Mouse (Mus musculus) right cerebral cortex, postnatal 36 days (tissue): ENCODE measurements around the gene Sept1.
"Not testable (repeated sequence)": the region's sequence is repeated elsewhere in the genome, so short reads cannot be mapped to it uniquely, and the experiment has no call there.

Source experiments
- DNase-seq, 2 experiments: peaks; one replicate each; pipeline ENCODE4 v3.0.0; 2022; ENCODE audit warnings: low spot score in 2 of 2, mixed read lengths in 1 of 2

Sept1 gene

DNA sequence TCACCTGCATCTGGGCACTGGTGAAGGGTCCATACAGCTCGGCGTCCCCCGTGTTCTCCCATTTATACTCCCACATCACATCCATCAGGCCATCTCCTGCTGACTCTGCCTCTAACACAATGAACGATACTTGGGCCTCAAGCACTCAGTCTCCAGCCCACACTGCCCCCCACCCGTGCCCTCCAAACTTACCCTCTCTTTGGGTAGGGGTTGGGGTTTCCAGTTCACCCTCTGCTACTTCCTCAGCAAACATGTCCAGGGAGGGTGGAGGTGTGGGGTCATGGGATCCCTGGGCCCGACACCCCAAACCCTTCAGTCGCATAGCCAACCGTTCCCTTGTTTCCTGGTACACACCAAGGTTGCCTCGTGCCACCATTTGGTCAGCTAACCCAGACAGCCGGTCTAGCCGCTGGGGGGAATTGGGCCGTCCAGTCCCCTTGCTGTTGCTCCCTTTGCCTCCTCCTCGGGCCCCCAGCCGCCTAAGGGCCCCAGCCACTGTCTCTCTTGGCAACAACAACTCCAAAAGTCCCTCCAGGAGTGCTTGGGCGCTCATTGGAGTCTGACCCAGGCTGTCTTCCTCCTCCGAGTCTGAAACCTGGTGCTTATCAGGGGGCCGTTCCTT, 38.8 kb downstream of the Sept1 start:
- no peak for DNase-seq

DNA sequence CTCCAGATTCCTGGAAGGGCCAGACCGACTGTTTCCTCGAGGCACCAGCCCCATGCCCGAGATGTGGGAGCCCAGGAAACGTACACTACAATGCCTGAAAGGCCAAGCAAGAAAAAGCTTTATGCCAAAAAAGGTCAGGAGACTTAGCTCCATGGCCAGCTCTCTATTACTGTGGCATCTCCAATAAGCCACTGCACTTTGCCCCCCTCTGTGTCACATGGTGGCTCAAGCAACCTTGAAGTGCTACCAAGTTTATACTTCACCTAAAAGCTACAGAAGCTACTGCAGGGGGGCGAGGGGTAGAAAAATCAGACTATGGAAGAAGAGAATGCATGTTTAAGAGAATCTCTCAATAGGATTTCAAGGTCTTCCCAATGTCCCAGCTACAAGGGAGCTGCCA, 39.9 kb downstream of the Sept1 start:
- no peak for DNase-seq

DNA sequence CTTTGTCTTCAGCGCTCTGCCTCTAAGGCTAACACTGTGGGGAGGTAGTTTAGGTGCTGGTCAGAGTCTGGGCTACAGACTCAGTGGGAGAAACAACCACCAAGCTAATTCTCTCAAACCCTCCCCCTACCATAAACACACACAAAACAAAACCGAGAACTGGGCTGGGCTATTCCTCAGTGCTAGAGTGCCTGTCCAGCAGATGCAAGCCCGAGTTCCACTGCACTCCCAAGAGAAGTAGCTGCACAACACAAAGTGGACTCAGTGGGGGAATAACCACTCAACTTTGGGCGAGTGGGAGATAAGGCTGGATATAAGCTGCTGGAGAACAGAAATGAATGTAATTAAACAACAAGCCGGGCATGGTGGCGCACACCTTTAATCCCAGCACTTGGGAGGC, 42.3 kb downstream of the Sept1 start:
- no peak for DNase-seq

DNA sequence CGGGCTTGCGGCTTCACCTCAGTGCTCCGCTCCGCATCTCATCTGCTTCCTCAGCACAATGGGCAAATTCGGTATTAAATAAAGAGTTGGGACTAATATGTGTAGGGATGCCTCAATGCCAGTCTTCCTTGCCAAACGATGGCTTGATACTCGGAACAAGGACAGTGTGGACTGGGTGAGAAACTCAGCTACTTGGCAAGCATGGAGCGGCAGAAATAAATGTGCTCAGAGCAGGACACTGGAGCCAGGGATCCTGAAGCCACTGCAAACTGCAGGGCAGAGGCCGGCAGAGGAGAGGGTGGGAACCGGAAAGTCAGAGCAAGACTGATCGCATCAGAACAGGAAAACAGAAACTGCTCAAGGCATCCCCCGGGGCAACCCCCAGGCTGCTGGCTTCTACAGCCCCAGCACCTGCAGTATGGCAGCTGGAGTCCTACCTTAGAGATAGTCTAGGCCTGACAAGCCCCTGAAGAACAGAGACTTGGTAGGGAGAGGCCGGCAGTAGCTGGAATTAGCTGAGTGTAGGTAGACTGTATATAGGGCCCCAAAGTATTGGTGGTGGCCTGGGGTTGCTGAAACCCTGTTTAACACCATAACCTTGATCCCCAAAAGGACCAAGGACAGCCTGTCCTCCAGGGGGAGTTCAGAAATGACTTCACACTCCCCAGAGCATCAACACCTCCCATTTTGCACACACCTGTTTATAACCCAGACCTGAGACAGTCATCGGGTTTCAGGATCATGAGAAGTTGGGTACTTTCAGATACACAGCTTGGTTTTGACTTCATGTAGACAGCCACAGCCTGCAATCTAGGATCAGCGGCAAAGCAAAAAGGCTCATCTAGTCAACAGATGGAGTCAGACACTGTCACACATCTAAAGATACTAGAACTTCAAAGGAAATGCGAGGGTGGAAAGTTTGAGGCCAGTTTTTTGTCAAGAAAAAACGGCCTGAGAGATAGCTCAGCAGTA, 44.3 kb downstream of the Sept1 start:
- no peak for DNase-seq

DNA sequence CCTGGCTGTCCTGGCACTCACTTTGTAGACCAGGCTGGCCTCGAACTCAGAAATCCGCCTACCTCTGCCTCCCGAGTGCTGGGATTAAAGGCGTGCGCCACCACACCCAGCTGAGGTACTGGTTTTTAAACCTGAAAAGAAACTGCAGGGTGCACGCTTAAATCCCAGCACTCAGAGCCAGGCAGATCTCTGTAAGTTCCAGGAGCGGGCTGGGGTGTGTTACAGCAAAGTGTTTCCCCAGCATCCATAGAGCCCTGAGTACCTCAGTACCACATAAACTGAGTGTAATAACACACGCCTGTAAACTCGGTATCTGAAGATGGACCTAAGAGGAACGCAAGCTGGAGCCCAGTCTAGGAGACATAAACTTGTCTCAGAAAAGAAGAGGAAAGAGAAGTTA, 45.6 kb downstream of the Sept1 start:
- DNase-seq, result no peak

DNA sequence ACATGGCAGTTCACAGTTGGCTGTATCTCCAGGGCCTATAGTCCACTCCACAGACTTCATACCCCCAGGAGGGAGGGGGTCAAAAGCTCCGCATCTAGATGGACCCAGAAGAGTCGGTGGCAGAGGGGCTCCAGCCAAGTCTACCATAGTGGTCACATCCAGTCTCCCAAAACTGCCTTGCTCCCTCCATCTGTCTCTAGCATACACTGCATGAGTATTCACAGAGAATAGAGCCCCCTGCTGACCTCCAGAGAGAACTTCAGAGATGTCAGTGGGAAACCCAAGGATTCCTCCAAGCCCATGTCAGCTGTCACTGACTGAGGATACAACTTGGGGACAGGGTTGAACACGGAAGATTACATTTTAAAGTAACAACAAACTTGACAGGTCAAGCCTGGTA, 47.3 kb downstream of the Sept1 start:
- no peak for DNase-seq

DNA sequence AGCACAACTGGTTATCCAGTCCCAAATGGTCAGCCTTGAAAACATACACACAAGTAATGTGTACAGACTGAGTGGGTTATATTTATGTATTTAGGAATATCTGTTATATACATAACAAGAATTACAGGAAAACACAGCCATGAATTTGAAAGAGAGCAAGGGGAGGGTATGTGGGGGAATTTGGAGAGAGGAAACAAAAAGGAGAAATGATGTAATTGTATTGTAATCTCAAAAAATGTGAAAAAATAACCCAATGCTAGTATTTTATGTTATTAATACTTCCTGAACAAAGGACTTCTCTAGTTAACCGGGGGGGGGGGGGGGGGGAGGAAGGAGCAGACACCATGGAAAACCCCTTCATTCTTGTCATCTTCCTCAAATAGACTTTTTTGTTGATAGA, 48.2 kb downstream of the Sept1 start:
- no peak for DNase-seq

DNA sequence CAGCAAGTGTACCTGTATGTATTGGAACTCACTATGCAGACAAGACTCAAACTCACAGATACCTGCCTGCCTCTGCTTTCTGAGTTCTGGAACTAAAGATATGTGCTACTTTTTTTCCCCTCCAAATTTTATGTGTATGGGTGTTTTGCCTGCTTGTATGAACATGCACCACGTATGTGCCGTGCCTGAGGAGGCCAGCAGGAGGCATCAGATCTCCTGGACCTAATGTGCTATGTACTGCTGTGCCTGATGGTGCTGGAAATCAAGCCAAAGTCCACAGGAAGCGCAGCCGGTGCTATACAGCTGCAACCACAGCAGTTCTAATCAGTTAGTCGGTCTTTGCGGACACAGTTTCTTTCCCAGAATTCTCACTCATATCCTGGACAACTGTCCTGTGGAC, 49.1 kb downstream of the Sept1 start:
- no peak for DNase-seq

DNA sequence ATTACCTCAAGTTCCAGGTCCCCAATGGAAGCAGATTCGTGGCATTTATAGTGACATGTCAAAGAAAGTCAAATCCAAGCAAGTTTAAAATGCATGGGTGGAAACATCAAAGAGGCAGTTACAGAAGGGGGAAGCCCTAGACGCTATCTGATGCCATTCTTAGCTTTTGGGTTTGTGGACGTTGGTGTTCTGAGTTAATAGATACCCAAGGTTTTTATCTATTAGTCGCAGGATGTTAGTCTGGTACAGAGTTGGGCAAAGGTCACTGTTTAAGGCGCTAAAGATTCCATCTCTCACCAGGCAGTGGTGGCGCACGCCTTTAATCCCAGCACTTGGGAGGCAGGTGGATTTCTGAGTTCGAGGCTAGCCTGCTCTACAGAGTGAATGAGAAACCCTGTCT, 49.6 kb downstream of the Sept1 start:
- DNase-seq, result no peak

DNA sequence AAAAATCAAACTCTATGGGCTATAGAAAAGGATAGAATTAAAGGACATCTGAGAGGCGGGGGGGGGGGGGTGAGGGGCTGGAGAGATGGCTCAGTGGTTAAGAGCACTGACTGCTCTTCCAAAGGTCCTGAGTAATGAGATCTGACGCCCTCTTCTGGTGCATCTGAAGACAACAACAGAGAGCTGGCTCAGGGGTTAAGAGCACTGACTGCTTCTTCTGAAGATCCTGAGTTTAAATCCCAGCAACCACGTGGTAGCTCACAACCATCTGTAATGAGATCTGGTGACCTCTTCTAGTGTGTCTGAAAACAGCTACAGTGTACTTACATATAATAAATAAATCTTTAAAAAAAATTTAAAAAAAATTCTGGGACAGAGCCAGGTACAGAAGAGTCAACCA, 51.2 kb downstream of the Sept1 start:
- not testable (repeated sequence) for DNase-seq

DNA sequence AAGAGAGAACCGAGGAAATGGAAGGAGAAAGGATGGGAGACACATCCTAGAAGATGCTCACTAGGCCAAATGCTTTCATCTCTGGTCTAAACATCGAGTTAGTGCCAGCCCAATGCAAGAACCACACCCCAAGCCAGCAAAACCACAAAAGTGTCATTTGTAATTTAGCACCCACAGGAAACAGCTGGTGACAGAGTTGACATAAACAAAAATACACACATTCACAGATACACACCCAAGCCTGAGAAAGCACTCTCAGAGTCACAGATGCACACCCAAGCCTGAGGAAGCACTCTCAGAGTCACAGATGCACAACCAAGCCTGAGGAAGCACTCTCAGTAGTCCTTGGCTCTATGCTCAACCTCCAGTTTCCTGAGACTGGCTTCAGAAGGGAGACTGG, 52.1 kb downstream of the Sept1 start:
- no peak for DNase-seq

DNA sequence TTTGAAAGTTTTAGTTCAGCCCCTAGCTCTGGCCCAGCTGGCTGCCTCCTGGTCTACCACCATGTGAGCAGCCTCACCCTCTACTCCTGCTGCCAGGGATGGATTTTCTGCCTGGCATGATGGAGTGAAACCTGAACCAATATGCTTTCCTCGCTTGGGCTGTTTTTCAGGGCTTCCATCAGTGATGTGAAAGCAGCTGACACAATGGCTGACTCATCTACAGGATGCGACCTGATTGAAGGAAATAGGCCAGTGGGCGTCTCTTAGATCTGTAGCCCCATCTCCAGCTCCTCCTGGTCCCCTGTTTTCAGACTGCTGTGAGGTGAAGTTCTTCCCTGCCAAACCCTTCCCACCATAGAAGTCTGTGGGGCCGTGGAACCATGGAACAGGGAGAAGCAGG, 56.0 kb downstream of the Sept1 start:
- no peak for DNase-seq

DNA sequence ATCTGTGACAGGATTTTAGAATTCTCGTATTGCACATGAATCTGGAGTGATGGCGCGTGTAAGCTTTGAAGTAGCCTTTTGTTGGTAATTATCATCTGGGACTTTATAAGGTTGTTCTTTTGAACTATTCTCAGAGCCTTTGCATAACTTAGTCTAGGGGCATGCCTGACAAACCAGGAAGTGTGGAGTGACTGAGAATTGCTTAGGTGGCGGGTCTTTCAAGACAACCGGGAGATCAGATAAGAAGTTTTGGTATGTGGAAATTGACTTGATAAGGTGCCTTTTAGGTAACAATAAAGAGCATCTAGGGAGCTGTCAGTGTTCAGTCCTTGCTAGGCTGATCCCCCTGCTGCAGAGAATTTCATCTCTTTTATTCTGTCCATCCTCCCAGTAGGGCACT, 66.4 kb downstream of the Sept1 start:
- DNase-seq, result no peak

DNA sequence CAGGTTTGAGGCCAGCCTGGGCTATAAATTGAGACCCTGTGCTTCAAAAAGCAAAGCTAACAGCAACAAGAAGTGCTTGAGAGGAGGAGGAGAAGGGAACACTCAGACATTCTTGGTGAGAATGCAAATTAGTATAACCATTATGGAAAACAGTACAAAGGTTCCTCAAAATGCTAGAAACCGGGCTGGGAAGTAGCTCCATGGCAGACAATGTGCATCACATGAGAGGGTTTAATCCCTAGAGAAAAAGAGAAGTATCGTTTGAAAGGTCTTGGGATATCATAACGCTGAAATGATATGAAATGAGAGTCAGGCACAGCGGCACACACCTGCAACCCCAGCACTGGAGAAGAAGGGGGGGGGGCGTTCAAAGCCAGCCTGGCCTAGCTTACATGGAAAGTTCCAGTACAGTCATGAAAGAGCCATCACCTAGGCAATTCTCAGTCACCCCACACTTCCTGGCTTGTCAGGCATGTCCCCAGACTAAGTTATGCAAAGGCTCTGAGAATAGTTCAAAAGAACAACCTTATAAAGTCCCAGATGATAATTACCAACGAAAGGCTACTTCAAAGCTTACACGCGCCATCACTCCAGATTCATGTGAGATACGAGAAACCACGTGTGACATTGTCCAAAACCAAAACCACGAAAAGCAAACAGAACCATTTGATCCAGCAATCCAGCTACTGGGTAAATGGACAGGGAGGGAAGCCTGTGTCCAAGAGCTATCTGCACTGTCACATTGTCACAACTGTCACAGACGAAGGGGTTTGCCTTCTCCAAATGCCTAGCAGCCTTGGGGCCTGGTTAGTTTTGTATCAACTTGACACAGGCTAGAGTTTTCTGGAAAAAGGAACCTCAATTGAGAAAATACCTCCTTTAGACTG, 67.1 kb downstream of the Sept1 start:
- no peak for DNase-seq
